Mouse (Mus musculus) hindbrain, embryonic 12.5 days (tissue): Measurements from ENCODE around the gene Gm49337. TPM values are rescaled to one million over a fixed set of nuclear protein-coding genes. Genes with fewer than 3 reads are reported as not detected.
"Not testable (repeated sequence)": the region's sequence is repeated elsewhere in the genome, so short reads cannot be mapped to it uniquely, and the experiment has no call there.

Experiments
- ATAC-seq: fragments of 200-750 bp; cut with Nextera tagmentation; 2 replicates; pipeline ENCODE4 v1.8.0; 2017; ENCODE audit warnings: moderate TSS enrichment; ENCODE audit not compliant: low FRiP score
- H3K27ac ChIP-seq: fragments of 300-500 bp; sonication (generic); 2 replicates; pipeline ENCODE4 v1.5.1; 2016; ENCODE audit warnings: mild to moderate bottlenecking
- H3K27me3 ChIP-seq: fragments of 300-500 bp; sonication (generic); 2 replicates; pipeline ENCODE4 v1.6.1; 2016; ENCODE audit warnings: mild to moderate bottlenecking
- H3K36me3 ChIP-seq: fragments of 300-500 bp; sonication (generic); 2 replicates; pipeline ENCODE4 v1.6.1; 2016; ENCODE audit warnings: mild to moderate bottlenecking
- H3K4me1 ChIP-seq: fragments of 300-500 bp; sonication (generic); 2 replicates; pipeline ENCODE4 v1.6.1; 2016
- H3K4me2 ChIP-seq: fragments of 300-500 bp; sonication (generic); replicated peaks from 2 replicates; pipeline ENCODE4 v1.6.1; 2016; ENCODE audit warnings: mild to moderate bottlenecking
- H3K4me3 ChIP-seq: fragments of 300-500 bp; sonication (generic); 2 replicates; pipeline ENCODE4 v1.5.1; 2016; ENCODE audit warnings: mild to moderate bottlenecking
- H3K9ac ChIP-seq: fragments of 300-500 bp; sonication (generic); 2 replicates; pipeline ENCODE4 v1.6.1; 2016; ENCODE audit warnings: mild to moderate bottlenecking, moderate library complexity
- H3K9me3 ChIP-seq: fragments of 300-500 bp; sonication (generic); replicated peaks from 2 replicates; pipeline ENCODE4 v1.6.1; 2016; ENCODE audit warnings: mild to moderate bottlenecking
- WGBS: fragments of 180-500 bp; shearing (Covaris S2); methylation state at CpG from one replicate; pipeline ENCODE4 v1.1.7; 2016; 5-methylcytosine and 5-hydroxymethylcytosine counted together
- polyA plus RNA-seq: library from polyadenylated mRNA; unstranded; fragments of >200 nt; fragmentation: Nextera tagmentation; extraction: Ambion mirVana; gene quantifications from 2 replicates; pipeline ENCODE4 v1.2.1, GENCODE M21; 2016

Gm49337 gene
- polyA plus RNA-seq, 1 experiment from 2014 or later, result not detected

GRCm38 (mm10) chr4:116182745-116183144, 9.6 kb downstream of the Gm49337 start:
- ATAC-seq, result no peak
- no peaks in the 10 kb centered on the region for H3K9me3 ChIP-seq
- peak overlapping the region; percentile 32; the same call in 1 of the 2 replicates for H3K9ac ChIP-seq
- peaks cover 7% of the 10 kb centered on the region; the same call in 1 of the 2 replicates for H3K4me1 ChIP-seq
- WGBS, result 4% methylated on average over 12 of the region's 12 CpGs
- no peaks in the 10 kb centered on the region for H3K36me3 ChIP-seq
- no peaks in the 10 kb centered on the region for H3K27me3 ChIP-seq
- no peak overlapping the region for H3K27ac ChIP-seq
- H3K4me2 ChIP-seq, result peak overlapping the region; percentile 35
- H3K4me3 ChIP-seq, result 0 out of 2 replicates have a peak overlapping the region, but pooled peaks have one; percentile 0

- Histone ChIP-seq H3K27me3 (no peaks in the 10 kb centered on the region), H3K4me1 (peaks cover 7% of the 10 kb centered on the region; the same call in 1 of the 2 replicates), H3K9me3 (no peaks in the 10 kb centered on the region), H3K4me2 (no peak overlapping the region), H3K27ac (no peak overlapping the region), H3K4me3 (no peak overlapping the region), H3K9ac (no peak overlapping the region), H3K36me3 (no peaks in the 10 kb centered on the region)
- no peak for ATAC-seq
- 92% methylated on average over 4 of the region's 4 CpGs for WGBS
Observed at GRCm38 (mm10) chr4:116185083-116185482, 11.9 kb downstream of the Gm49337 start.

- no peaks in the 10 kb centered on the region for H3K9me3 ChIP-seq
- 66% methylated on average over 4 of the region's 4 CpGs for WGBS
- H3K9ac ChIP-seq, result no peak overlapping the region
- H3K36me3 ChIP-seq, result no peaks in the 10 kb centered on the region
- no peak overlapping the region for H3K27ac ChIP-seq
- no peaks in the 10 kb centered on the region for H3K27me3 ChIP-seq
- H3K4me3 ChIP-seq, result no peak overlapping the region
- H3K4me1 ChIP-seq, result no peaks in the 10 kb centered on the region
- no peak for ATAC-seq
- no peak overlapping the region for H3K4me2 ChIP-seq
Observed at GRCm38 (mm10) chr4:116192286-116192835, 19.2 kb downstream of the Gm49337 start.

GRCm38 (mm10) chr4:116193583-116194383, 20.6 kb downstream of the Gm49337 start:
- ATAC-seq, result no peak
- Histone ChIP-seq H3K4me2 (no peak overlapping the region), H3K27ac (no peak overlapping the region), H3K9ac (no peak overlapping the region), H3K4me1 (no peaks in the 10 kb centered on the region), H3K27me3 (no peaks in the 10 kb centered on the region), H3K9me3 (no peaks in the 10 kb centered on the region), H3K4me3 (no peak overlapping the region), H3K36me3 (no peaks in the 10 kb centered on the region)
- WGBS, result 77% methylated on average over 9 of the region's 9 CpGs

GRCm38 (mm10) chr4:116198422-116198821, 25.2 kb downstream of the Gm49337 start:
- Histone ChIP-seq H3K36me3 (no peaks in the 10 kb centered on the region), H3K27ac (no peak overlapping the region), H3K4me1 (no peaks in the 10 kb centered on the region), H3K9me3 (no peaks in the 10 kb centered on the region), H3K4me2 (no peak overlapping the region), H3K4me3 (no peak overlapping the region), H3K9ac (no peak overlapping the region), H3K27me3 (no peaks in the 10 kb centered on the region)
- no peak for ATAC-seq
- WGBS, result 98% methylated on average over 2 of the region's 2 CpGs

GRCm38 (mm10) chr4:116204422-116204821, 31.2 kb downstream of the Gm49337 start:
- ATAC-seq, result no peak
- H3K36me3 ChIP-seq, result no peaks in the 10 kb centered on the region
- H3K9ac ChIP-seq, result no peak overlapping the region
- no peak overlapping the region for H3K4me3 ChIP-seq
- no peak overlapping the region for H3K4me2 ChIP-seq
- H3K9me3 ChIP-seq, result no peaks in the 10 kb centered on the region
- no peaks in the 10 kb centered on the region for H3K27me3 ChIP-seq
- 66% methylated on average over 3 of the region's 3 CpGs for WGBS
- no peaks in the 10 kb centered on the region for H3K4me1 ChIP-seq
- no peak overlapping the region for H3K27ac ChIP-seq

GRCm38 (mm10) chr4:116206531-116206930, 33.3 kb downstream of the Gm49337 start:
- no peaks in the 10 kb centered on the region for H3K4me1 ChIP-seq
- no peaks in the 10 kb centered on the region for H3K36me3 ChIP-seq
- H3K9me3 ChIP-seq, result no peaks in the 10 kb centered on the region
- no peak overlapping the region for H3K4me3 ChIP-seq
- ATAC-seq, result no peak
- no peaks in the 10 kb centered on the region for H3K27me3 ChIP-seq
- WGBS, result 83% methylated on average over 4 of the region's 4 CpGs
- H3K27ac ChIP-seq, result no peak overlapping the region
- H3K9ac ChIP-seq, result no peak overlapping the region
- H3K4me2 ChIP-seq, result no peak overlapping the region

- Histone ChIP-seq H3K27ac (no peak overlapping the region), H3K36me3 (no peaks in the 10 kb centered on the region), H3K4me3 (no peak overlapping the region), H3K27me3 (no peaks in the 10 kb centered on the region), H3K4me2 (no peak overlapping the region), H3K9me3 (no peaks in the 10 kb centered on the region), H3K9ac (no peak overlapping the region), H3K4me1 (no peaks in the 10 kb centered on the region)
- 91% methylated on average over 1 of the region's 1 CpGs for WGBS
- no peak for ATAC-seq
Observed at GRCm38 (mm10) chr4:116208891-116209290, 35.7 kb downstream of the Gm49337 start.

GRCm38 (mm10) chr4:116215895-116216605, 42.9 kb downstream of the Gm49337 start:
- Histone ChIP-seq H3K27ac (no peak overlapping the region), H3K4me1 (peaks cover 7% of the 10 kb centered on the region; the same call in 1 of the 2 replicates), H3K36me3 (no peaks in the 10 kb centered on the region), H3K9ac (no peak overlapping the region), H3K9me3 (no peaks in the 10 kb centered on the region), H3K27me3 (no peaks in the 10 kb centered on the region), H3K4me3 (no peak overlapping the region), H3K4me2 (no peak overlapping the region)
- WGBS, result 93% methylated on average over 2 of the region's 2 CpGs
- ATAC-seq, result no peak

GRCm38 (mm10) chr4:116217046-116217445, 43.9 kb downstream of the Gm49337 start:
- H3K4me3 ChIP-seq, result no peak overlapping the region
- no peaks in the 10 kb centered on the region for H3K9me3 ChIP-seq
- no peak overlapping the region for H3K4me2 ChIP-seq
- H3K27me3 ChIP-seq, result no peaks in the 10 kb centered on the region
- no peak overlapping the region for H3K9ac ChIP-seq
- WGBS, result 64% methylated on average over 2 of the region's 2 CpGs
- H3K36me3 ChIP-seq, result no peaks in the 10 kb centered on the region
- no peak overlapping the region for H3K27ac ChIP-seq
- peaks cover 7% of the 10 kb centered on the region; the same call in 1 of the 2 replicates for H3K4me1 ChIP-seq
- no peak for ATAC-seq

- not testable (repeated sequence) for ATAC-seq, H3K4me3 ChIP-seq, H3K4me1 ChIP-seq, H3K36me3 ChIP-seq, H3K4me2 ChIP-seq, H3K9me3 ChIP-seq, H3K9ac ChIP-seq, H3K27me3 ChIP-seq, H3K27ac ChIP-seq
- 95% methylated on average over 1 of the region's 1 CpGs for WGBS
Observed at GRCm38 (mm10) chr4:116217661-116218060, 44.5 kb downstream of the Gm49337 start.

GRCm38 (mm10) chr4:116219056-116219455, 45.9 kb downstream of the Gm49337 start:
- H3K9ac ChIP-seq, result no peak overlapping the region
- no peak overlapping the region for H3K4me3 ChIP-seq
- H3K36me3 ChIP-seq, result no peaks in the 10 kb centered on the region
- no peak for ATAC-seq
- H3K27me3 ChIP-seq, result no peaks in the 10 kb centered on the region
- H3K9me3 ChIP-seq, result no peaks in the 10 kb centered on the region
- no peak overlapping the region for H3K4me2 ChIP-seq
- H3K4me1 ChIP-seq, result peaks cover 7% of the 10 kb centered on the region; the same call in 1 of the 2 replicates
- 83% methylated on average over 1 of the region's 1 CpGs for WGBS
- H3K27ac ChIP-seq, result no peak overlapping the region
